Mouse (Mus musculus) thymus, adult 2 months (tissue): ENCODE measurements around the gene Rab33b.

Source experiments
- CTCF ChIP-seq: fragments of 200-500 bp; IDR thresholded peaks from 2 replicates; pipeline ENCODE4 v1.5.1; 2012; ENCODE audit warnings: mild to moderate bottlenecking, control low read depth, low read length, moderate library complexity, borderline replicate concordance; ENCODE audit not compliant: control insufficient read depth, poor library complexity, insufficient read depth; ENCODE audit errors: extremely low read depth
- POLR2A ChIP-seq: fragments of 200-500 bp; IDR thresholded peaks from 2 replicates; pipeline ENCODE4 v1.6.1; 2012; ENCODE audit warnings: mild to moderate bottlenecking, low read length, control low read depth, moderate library complexity; ENCODE audit not compliant: control insufficient read depth, poor library complexity, insufficient read depth; ENCODE audit errors: extremely low read depth

- TF ChIP-seq POLR2A, result no peak
- no peak for TF ChIP-seq CTCF
Observed at GRCm38 (mm10) chr3:51521262-51521661, 37.5 kb downstream of the Rab33b start.
